Mouse (Mus musculus): ENCODE results near the gene Mrap. TPM values are rescaled to one million over a fixed set of nuclear protein-coding genes. Genes with fewer than 3 reads are reported as not detected.
A peak's percentile ranks its signal among the peaks of the same experiment; 100 is the strongest.

The Mrap gene
- not detected for total RNA-seq (2021)

DNA sequence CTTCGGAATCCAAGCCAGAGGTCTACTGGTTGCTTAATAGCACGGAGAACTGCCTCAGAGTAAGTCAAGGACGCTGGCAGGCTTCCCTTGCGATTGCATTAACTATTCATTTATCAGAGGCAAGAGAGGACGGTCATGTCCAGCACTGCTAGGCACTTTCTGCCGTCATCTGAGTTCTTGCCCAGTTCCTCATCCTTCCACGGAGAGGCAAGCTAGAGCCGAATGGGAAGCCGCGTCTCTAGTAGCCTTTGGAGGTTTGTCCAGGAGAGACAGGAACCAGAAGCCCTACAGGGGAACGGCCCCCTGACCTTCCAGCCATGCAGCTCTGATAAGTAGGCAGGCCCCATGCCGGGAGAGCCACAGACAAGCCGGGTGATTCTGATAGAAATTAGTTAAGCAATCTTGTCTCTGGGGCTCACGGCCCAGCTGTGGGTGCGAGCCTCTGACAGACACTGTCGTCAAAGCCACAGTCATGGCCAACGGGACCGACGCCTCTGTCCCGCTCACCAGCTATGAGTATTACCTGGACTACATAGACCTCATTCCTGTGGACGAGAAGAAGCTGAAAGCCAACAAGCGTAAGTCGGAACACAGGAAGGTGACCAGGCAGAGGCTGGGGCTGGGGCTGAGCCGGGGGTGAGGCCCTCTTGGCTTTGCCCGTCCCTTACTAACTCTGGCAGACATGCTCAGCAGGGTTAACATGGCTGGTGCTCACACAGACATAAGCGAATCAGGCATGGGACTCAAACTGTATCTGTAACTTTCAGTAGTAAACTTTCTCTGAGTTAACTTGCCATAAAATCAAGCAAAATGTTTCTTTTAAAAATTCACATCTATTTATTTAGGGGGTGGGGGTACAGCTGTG, at the start of gene Mrap:
Gene Mrap (plus strand): TSS at position 116 of the 865 bp plus-strand sequence.
- no peak for DNase-seq (ENCODE audit: low spot score in 2 of 2)
- intact Hi-C loops (cut with DNase I), result no loop called here

DNA sequence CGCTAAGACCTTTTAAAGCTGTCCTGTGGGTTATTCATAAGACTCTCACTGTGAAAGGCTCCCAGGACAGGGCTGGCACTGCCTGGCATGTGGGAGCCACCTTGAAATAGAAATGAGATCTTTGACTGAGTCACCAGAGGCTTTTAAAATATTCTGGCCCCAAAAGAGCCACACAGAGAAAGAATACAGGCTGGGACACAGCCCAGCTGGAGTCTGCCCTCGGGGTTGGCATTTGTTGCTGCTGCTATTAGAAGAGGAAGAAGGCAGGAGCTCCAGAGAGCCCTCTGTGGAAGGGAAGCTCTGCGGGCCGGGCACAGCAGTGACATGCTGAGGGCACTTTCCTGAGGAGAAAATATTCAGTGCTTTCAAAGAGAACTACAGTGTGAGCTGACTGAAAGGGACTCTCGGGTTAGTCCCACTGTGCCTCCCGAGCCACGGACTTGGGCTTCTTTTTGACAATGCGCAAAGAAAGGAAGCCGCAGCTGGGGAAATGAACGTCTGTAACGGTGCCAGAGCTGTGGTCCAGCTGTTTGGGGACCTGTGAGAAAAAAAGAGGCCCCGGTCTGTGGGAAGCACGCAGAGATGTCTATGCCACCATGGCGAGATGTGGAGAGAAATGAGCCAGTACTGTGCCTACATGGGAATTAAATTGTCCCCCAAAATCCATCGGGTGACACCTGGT, 45.2 kb upstream of the Mrap start:
- intact Hi-C loops (cut with DNase I), result loop anchor here (5.0 kb wide), 1 partner anchor 191 kb away; no protein-coding TSS in a partner anchor
- DNase-seq (ENCODE audit: low spot score in 2 of 2), result peak; percentile 42 to 52

- intact Hi-C loops (cut with DNase I), result loop anchor here (5.0 kb wide), 1 partner anchor 191 kb away; no protein-coding TSS in a partner anchor
- DNase-seq (ENCODE audit: low spot score in 2 of 2), result no peak
These were observed 44.4 kb upstream of the Mrap start for GRCm38 (mm10) chr16:90693625-90694024.

DNA sequence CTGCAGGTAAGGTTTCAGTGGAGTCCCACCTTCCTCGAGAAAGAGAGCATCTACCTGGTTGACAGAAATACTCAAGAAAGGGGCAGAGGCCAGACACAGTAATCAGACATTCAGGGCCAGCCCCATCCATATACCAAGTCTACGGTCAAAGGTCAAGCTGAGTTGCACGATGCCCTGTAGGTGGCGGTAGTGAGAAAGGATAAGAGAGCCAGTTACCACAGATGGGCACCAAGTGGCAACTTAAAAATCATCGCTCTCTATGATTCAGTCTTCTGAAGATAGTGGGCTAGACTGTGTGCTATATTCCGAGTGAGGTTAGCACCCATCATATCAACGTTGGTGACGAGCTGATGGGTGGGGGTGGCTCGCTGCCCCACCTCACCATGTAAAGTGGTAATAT, 43.3 kb upstream of the Mrap start:
- intact Hi-C loops (cut with DNase I), result loop anchor here (5.0 kb wide), 1 partner anchor 192 kb away; no protein-coding TSS in a partner anchor
- DNase-seq (ENCODE audit: low spot score in 2 of 2), result no peak

- peak in 1 of 2 experiments; percentile 42 for DNase-seq (ENCODE audit: low spot score in 2 of 2)
- intact Hi-C loops (cut with DNase I), result no loop called here
These were observed 42.9 kb upstream of the Mrap start for GRCm38 (mm10) chr16:90695121-90695520.

DNA sequence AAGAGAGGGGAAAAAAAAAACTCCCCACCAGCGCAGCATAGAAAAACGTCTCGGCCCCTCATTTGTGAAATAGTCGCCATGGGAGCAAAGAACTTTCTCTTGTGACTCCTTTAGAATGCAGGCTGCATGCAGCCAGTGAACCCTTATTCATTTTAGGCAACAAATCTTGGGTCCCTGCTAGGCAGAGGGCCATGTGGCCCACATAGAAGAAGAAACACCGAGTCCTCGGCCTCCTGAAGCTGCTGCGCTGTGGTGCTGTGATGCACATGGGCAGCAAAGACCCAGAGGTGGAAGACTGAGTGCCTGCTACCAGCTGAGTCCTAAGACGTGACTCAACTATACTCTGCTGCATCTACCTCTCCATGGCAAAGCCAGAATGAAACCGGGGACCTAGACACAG, 41.7 kb upstream of the Mrap start:
- intact Hi-C loops (cut with DNase I), result no loop called here

DNA sequence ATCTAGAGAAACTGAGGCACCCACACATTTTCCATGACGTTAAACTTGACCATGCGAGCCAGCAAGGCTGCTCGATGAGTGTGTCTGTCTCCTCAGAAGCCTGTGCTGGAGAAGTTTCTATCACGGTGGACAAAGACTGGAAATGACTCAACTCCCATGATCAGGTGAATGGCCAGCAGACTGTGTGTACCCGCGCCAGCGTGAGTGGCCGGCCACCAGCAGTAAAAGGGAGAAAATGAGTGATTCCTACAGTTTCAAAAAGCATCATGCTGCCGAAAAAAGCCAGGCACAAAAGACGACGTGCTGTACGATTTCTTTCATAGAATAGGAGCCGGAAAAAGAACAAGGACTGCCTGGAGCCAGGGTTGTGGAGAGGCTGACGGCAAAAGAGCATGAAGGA, 38.6 kb upstream of the Mrap start:
- intact Hi-C loops (cut with DNase I), result no loop called here

More for the DNA sequence above, 41.7 kb upstream of the Mrap start:
- no peak for DNase-seq (ENCODE audit: low spot score in 2 of 2)

DNA sequence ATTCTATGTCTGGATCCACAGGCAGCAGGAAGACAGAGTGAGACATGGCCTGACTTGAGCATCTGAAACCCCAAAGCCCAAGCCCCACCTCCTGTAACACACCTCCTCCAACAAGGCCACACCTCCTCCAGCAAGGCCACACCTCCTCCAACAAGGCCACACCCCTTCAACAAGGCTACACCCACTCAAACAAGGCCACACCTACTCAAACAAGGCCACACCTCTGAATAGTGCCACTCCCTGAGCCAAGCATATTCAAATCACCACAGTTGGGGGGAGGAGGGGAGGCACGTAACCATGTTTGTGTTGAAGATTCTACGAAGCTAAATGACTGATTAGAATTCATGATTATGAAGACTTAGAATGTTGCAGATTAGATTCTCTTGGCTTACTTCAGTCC, 36.5 kb upstream of the Mrap start:
- intact Hi-C loops (cut with DNase I), result no loop called here

More for the DNA sequence above, 38.6 kb upstream of the Mrap start:
- DNase-seq (ENCODE audit: low spot score in 2 of 2), result no peak

GRCm38 (mm10) chr16:90703646-90704045, 34.4 kb upstream of the Mrap start:
- intact Hi-C loops (cut with DNase I), result no loop called here
- no peak for DNase-seq (ENCODE audit: low spot score in 2 of 2)

More for the DNA sequence above, 36.5 kb upstream of the Mrap start:
- DNase-seq (ENCODE audit: low spot score in 2 of 2), result no peak

GRCm38 (mm10) chr16:90704161-90704825, 33.7 kb upstream of the Mrap start:
- intact Hi-C loops (cut with DNase I), result no loop called here
- no peak for DNase-seq (ENCODE audit: low spot score in 2 of 2)

DNA sequence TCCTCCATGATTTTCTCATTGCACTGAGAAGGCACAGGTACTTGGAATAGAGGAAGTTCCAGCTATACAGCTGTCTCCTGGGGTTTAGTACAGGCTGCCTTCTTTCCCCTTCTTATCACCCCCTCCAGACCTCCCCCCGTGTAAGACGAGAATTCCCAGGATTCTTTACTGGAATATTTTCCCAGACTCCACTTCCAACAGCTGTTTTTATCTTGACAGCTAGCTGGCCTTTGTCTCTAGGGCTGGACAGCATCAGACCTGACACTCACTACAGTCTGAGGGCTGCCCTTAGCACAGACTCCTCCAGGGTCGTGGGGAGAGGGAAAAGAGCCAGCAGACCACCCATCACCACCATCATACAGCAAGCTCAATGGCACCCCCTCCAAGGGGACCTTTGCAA, 31.7 kb upstream of the Mrap start:
- intact Hi-C loops (cut with DNase I), result no loop called here
- no peak for DNase-seq (ENCODE audit: low spot score in 2 of 2)

GRCm38 (mm10) chr16:90709711-90710289, 28.2 kb upstream of the Mrap start:
- intact Hi-C loops (cut with DNase I), result loop anchor here (5.0 kb wide), 1 partner anchor 87 kb away; no protein-coding TSS in a partner anchor
- DNase-seq (ENCODE audit: low spot score in 2 of 2), result peak; percentile 78 to 84

DNA sequence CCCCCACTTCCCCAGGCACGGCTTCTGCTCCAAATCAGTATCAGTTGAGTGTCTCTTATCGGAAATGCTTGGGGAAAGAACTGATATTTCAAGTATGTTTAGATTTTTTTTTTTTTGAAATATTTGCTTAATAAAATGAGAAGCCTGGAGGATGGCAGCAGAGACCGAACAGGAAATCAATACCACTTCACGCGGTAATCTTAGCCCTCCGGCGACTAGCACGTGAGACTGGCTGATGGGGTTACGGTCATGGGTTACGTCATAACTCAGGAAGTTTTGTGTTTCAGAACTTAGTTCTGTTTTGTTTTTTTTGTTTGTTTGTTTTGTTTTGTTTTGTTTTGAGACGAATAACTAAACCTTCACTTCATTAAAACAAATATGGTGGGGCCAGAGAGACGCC, 27.7 kb upstream of the Mrap start:
- DNase-seq (ENCODE audit: low spot score in 2 of 2), result no peak
- intact Hi-C loops (cut with DNase I), result loop anchor here (5.0 kb wide), 1 partner anchor 88 kb away; no protein-coding TSS in a partner anchor

GRCm38 (mm10) chr16:90724051-90724450, 14.0 kb upstream of the Mrap start:
- intact Hi-C loops (cut with DNase I), result no loop called here
- DNase-seq (ENCODE audit: low spot score in 2 of 2), result no peak

DNA sequence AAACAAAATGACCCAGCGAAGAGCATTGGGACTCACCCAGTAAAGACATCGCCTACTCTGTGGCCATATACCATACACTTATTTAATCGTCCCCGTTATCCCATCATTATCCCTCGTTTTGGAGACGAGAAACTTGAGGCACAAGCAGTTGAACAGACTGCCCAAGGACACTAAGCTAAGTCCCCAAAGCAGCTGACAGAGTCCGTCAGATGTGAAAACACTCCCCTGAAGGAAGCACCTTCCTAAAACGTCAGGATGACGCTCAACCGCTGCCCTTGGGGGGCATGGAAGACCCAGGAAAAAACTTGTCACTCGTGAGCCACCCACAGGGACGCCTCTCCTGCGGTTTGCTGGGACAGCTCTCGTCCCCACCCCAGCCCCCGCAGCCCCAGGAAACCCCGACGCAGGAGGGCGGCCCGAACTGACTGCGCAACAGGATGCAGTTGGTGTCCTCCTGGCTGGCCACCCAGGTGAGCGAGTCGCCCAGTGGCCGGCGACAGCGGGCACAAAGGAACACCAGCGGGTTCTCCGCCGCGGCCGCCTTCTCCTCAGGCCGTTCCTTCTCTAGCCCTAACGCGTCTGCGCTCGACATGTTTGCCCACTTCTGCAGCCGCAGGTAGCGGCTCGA, 11.3 kb upstream of the Mrap start:
- intact Hi-C loops (cut with DNase I), result loop anchor here (1.0 kb wide), 1 partner anchor 208 kb away; no protein-coding TSS in a partner anchor

GRCm38 (mm10) chr16:90727233-90728115, 10.5 kb upstream of the Mrap start, which contains the start of gene Mis18a:
Mis18a (minus strand) TSS chr16:90727404.
- intact Hi-C loops (cut with DNase I), result loop anchor here (1.0 kb wide), 1 partner anchor 207 kb away; no protein-coding TSS in a partner anchor
- peak; percentile 95 to 96 for DNase-seq (ENCODE audit: low spot score in 2 of 2)

More for the DNA sequence above, 11.3 kb upstream of the Mrap start:
- DNase-seq (ENCODE audit: low spot score in 2 of 2), result no peak

DNA sequence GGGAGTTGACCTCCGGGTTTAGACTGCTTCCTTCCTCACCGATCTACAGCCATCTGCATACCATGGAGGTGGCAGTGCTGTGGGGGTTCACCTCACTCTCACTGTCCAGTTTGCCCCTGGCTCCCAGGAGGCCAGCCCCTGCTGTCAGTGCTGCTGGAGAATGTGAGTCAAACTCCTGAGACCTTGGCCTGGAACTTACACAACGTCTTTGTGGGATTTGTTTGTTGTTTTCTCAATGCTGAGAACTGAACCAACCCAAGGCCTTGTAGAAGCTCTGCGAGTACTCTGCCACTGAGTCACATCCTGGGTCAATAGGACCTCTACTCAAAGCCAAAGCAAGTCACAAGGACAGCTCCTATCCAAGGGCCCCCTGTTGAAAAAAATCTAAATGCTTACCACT, 2.4 kb upstream of the Mrap start:
- intact Hi-C loops (cut with DNase I), result no loop called here
- no peak for DNase-seq (ENCODE audit: low spot score in 2 of 2)

DNA sequence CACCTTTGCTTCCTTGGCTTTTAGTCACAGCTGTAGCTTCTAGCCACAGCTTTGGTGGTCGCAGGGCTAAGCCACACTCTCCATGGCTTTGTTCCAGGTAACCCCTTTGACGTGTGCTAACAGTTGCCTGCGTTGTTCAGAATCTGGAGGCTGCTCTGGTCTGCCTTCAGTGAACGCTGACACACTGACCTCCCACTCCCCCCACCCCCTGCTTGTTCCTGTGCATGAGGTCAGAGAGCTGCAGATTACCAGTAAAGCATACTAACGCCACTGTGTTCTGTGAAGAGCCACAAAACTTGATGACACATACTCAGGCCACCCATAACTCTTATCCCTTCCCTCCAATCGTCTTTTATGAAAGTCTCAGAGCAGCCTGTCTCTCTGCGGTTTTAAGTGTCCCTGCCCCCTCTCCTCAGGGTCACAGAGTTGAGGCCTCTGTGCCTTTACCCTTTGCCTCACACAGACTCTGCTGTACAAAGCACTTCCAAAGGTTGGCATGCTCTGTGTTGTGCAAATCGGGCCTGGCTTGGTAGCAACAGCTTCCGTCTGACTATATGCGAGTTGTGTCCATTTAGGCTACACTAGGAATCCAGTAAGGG, 1.2 kb upstream of the Mrap start:
- no peak for DNase-seq (ENCODE audit: low spot score in 2 of 2)
- intact Hi-C loops (cut with DNase I), result no loop called here
